Mouse (Mus musculus) intestine, embryonic 15.5 days (tissue): ENCODE data around the gene Snapc4. TPM values are rescaled to one million over a fixed set of nuclear protein-coding genes. Genes with fewer than 3 reads are reported as not detected.

Experiments used
- ATAC-seq: fragments of 200-750 bp; cut with Nextera tagmentation; 2 replicates; pipeline ENCODE4 v1.8.0; 2017; ENCODE audit warnings: moderate TSS enrichment, moderate library complexity
- H3K27ac ChIP-seq: fragments of 300-500 bp; sonication (generic); 2 replicates; pipeline ENCODE4 v1.5.1; 2015; ENCODE audit warnings: mild to moderate bottlenecking, inconsistent platforms
- H3K27me3 ChIP-seq: fragments of 300-500 bp; sonication (generic); replicated peaks from 2 replicates; pipeline ENCODE4 v1.6.1; 2015; ENCODE audit warnings: inconsistent platforms
- H3K36me3 ChIP-seq: fragments of 300-500 bp; sonication (generic); 2 replicates; pipeline ENCODE4 v1.6.1; 2015; ENCODE audit warnings: inconsistent platforms
- H3K4me1 ChIP-seq: fragments of 300-500 bp; sonication (generic); replicated peaks from 2 replicates; pipeline ENCODE4 v1.6.1; 2015; ENCODE audit warnings: inconsistent platforms
- H3K4me2 ChIP-seq: fragments of 300-500 bp; sonication (generic); replicated peaks from 2 replicates; pipeline ENCODE4 v1.6.1; 2015; ENCODE audit warnings: mild to moderate bottlenecking, inconsistent platforms
- H3K4me3 ChIP-seq: fragments of 300-500 bp; sonication (generic); replicated peaks from 2 replicates; pipeline ENCODE4 v1.5.1; 2015; ENCODE audit warnings: inconsistent platforms
- H3K9ac ChIP-seq: fragments of 300-500 bp; sonication (generic); 2 replicates; pipeline ENCODE4 v1.6.1; 2015; ENCODE audit warnings: inconsistent platforms
- H3K9me3 ChIP-seq: fragments of 300-500 bp; sonication (generic); 2 replicates; pipeline ENCODE4 v1.6.1; 2016; ENCODE audit warnings: inconsistent platforms
- WGBS: fragments of 180-500 bp; shearing (Covaris S2); methylation state at CpG from one replicate; pipeline ENCODE4 v1.1.7; 2015; 5-methylcytosine and 5-hydroxymethylcytosine counted together
- polyA plus RNA-seq: library from polyadenylated mRNA; unstranded; fragments of >200 nt; fragmentation: Nextera tagmentation; extraction: Ambion mirVana; gene quantifications from 2 replicates; pipeline ENCODE4 v1.2.1, GENCODE M21; 2015

Snapc4 gene
- polyA plus RNA-seq: 19.7 and 25.2 TPM in 2 replicates

DNA sequence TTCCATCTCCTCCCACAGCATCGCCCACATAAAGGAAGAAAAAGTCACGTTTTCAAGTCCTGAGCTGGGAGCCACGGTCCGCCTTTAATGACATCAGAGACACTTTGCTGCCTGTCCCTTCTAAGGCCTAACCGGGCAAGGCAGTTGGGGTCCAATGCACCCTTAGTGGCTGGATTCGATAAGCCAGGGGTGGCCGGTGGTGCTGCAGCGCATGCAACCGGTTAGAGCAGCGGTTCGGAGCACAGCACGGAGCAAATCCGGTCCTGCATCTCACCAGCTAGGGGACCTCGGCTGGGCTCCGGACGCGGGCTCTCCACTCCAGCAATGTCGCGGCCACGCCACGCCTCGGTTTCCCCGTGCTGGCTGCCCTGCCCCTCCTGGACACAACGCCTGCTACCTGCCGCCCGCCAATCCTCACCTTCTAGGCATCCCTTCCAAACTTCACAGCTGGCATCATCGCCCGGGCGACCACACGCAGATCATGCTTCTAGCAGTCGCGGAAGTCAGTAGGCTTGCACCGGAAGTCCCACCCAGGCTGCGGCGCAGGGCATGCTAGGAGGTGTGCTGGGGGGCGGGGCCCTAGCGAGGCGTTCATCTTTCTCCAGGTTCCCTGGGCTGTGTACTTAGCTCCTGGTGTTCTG, at the start of gene Snapc4:
Gene Snapc4 (minus strand): TSS at position 523 of the 641 bp plus-strand sequence.
- WGBS: under 1% methylated on average over 38 of the region's 38 CpGs
- H3K36me3 ChIP-seq: peaks cover 43% of the 10 kb centered on the region
- 0 out of 2 replicates have a peak, but pooled peaks cover 7% of the 10 kb centered on the region for H3K4me1 ChIP-seq

DNA sequence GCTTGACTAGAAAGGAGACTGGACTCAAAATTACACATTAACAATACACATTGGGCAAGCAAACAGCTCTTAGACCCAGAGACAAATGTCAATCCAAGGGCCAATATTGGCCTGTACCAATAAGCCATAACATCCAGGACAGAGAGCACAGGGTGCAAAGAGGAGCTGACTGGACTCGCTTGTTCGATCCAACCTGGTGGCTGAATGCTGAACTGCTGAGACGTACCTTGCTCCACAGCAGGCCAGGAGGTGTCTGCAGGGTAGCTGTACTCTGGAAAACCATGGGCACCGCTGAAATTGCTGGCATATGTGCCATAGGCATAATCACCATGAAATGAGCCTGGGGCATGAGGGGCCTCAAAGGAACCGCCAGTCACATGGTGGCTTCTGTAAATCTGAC, 49.4 kb upstream of the Snapc4 start:
- Histone ChIP-seq H3K4me3 (no peak overlapping the region), H3K4me2 (no peak overlapping the region), H3K9ac (no peak overlapping the region), H3K27ac (no peak overlapping the region), H3K9me3 (no peaks in the 10 kb centered on the region), H3K36me3 (peaks cover 60% of the 10 kb centered on the region), H3K27me3 (no peaks in the 10 kb centered on the region), H3K4me1 (no peaks in the 10 kb centered on the region)
- WGBS: 95% methylated on average over 5 of the region's 5 CpGs
- no peak for ATAC-seq

More for the DNA sequence above, at the start of gene Snapc4:
- peak within 1 kb of the TSS; percentile 81 for H3K4me3 ChIP-seq
- no peaks in the 10 kb centered on the region for H3K27me3 ChIP-seq
- H3K9me3 ChIP-seq: no peaks in the 10 kb centered on the region
- H3K4me2 ChIP-seq: peak within 1 kb of the TSS; percentile 92
- 0 out of 2 replicates have a peak within 1 kb of the TSS, but pooled peaks have one; percentile 40 for H3K27ac ChIP-seq
- ATAC-seq: peak; percentile 98
- peak within 1 kb of the TSS; percentile 88 for H3K9ac ChIP-seq

DNA sequence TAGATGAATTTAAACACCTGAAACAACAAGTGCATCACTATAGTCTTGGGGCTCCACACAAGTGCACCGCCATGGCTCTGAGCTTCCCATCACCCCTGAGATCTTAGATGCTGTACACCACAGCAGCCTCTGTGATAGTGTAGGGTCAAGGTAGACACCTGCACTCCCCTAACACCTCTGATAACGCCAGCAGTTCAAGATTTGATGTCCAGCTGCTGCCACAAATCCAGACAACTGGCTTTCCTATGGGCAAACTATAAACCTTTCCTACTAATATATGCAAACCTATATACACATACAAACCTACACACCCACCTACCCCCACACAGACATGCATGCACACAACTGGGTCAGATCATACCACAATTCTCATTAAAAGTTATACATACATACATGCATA, 44.1 kb upstream of the Snapc4 start:
- Histone ChIP-seq H3K9me3 (no peaks in the 10 kb centered on the region), H3K27me3 (no peaks in the 10 kb centered on the region), H3K36me3 (peaks cover 74% of the 10 kb centered on the region), H3K4me1 (no peaks in the 10 kb centered on the region), H3K27ac (no peak overlapping the region), H3K4me3 (no peak overlapping the region), H3K9ac (no peak overlapping the region), H3K4me2 (no peak overlapping the region)
- ATAC-seq: no peak
- WGBS: 90% methylated on average over 2 of the region's 2 CpGs

DNA sequence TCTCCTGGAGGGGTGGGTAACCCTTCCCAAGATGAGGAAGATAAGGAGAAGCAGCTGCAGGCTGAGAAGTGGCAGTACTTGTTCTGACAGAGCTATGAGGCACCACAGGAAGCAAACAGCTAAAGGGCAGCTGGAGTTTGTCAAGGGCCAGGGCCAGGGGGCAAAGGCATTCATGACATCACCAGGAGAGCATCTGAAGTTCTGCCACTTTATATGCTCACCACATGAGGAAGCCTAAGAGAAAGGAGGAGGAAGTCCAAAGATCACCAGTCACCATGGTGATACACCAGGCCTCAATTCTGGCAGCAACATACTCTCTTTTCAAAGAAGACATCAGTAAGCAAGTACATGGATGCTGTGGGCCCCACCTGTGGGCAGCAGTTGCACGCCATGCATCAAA, 42.6 kb upstream of the Snapc4 start:
- H3K36me3 ChIP-seq: peaks cover 64% of the 10 kb centered on the region
- H3K27ac ChIP-seq: no peak overlapping the region
- H3K4me1 ChIP-seq: no peaks in the 10 kb centered on the region
- H3K4me3 ChIP-seq: no peak overlapping the region
- 71% methylated on average over 1 of the region's 1 CpGs for WGBS
- H3K9me3 ChIP-seq: no peaks in the 10 kb centered on the region
- H3K9ac ChIP-seq: no peak overlapping the region
- no peaks in the 10 kb centered on the region for H3K27me3 ChIP-seq
- H3K4me2 ChIP-seq: no peak overlapping the region
- ATAC-seq: peak; percentile 61; the same call in 1 of the 2 replicates

DNA sequence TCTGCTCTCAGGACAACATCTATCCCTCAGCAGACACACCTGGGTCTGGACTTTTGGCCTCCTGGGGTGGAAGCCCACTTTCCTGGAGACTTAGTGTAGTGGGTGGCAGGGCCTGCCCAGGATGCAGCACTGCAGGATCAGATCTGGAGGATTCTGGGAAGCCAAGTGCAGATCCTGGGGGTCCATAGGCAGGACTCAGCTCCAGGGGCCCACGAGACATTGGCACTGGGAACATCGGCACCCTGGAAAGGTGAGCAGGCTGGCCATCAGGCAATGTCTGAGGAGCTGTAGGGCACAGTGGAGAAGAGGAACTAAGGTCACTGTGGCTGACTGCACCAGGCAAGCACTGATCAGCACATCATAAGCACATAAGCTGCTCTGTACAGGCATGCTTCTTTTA, 41.5 kb upstream of the Snapc4 start:
- Histone ChIP-seq H3K27ac (no peak overlapping the region), H3K4me1 (no peaks in the 10 kb centered on the region), H3K4me2 (no peak overlapping the region), H3K27me3 (no peaks in the 10 kb centered on the region), H3K36me3 (peaks cover 63% of the 10 kb centered on the region), H3K4me3 (no peak overlapping the region), H3K9ac (no peak overlapping the region), H3K9me3 (no peaks in the 10 kb centered on the region)
- no peak for ATAC-seq
- WGBS: 96% methylated on average over 2 of the region's 2 CpGs

DNA sequence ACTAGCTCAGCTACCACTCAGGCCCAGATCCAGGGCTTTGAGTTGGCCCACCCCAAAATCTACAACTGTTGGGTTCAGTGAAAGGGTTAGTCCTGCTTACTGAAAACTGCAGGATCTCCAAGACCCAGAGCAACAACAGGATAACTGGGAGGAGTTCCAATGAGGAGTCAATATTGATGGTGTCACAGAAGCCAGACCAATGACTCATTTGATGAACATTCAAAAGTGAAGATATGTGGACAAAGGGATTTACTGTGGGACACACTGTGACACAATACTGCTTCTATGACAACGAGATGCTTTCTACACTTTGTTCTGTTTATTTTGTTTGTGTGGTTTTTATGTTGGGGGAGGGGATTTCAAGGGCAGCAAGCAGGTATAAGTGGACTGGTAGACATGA, 37.7 kb upstream of the Snapc4 start:
- H3K4me2 ChIP-seq: no peak overlapping the region
- 84% methylated on average over 1 of the region's 1 CpGs for WGBS
- no peaks in the 10 kb centered on the region for H3K27me3 ChIP-seq
- ATAC-seq: no peak
- no peaks in the 10 kb centered on the region for H3K4me1 ChIP-seq
- no peak overlapping the region for H3K27ac ChIP-seq
- no peaks in the 10 kb centered on the region for H3K9me3 ChIP-seq
- H3K9ac ChIP-seq: no peak overlapping the region
- peaks cover 56% of the 10 kb centered on the region for H3K36me3 ChIP-seq
- H3K4me3 ChIP-seq: no peak overlapping the region

DNA sequence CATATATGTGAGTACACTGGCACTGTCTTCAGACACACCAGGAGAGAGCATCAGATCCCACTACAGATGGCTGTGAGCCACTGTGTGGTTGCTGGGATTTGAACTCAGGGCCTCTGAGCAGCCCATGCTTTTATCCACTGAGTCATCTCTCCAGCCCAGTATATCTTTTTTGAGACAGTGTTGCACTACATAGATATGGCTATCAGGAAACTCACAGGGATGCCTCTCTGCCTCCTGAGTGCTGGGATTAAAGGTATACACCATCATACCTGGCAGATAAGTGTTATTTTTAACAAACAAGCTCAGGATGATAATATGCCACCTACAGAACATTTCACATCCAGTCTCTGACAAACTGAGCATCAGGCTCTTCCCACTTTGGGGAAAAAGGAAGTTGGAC, 36.6 kb upstream of the Snapc4 start:
- no peak overlapping the region for H3K4me3 ChIP-seq
- H3K27ac ChIP-seq: no peak overlapping the region
- ATAC-seq: no peak
- H3K9ac ChIP-seq: no peak overlapping the region
- H3K36me3 ChIP-seq: peaks cover 56% of the 10 kb centered on the region
- H3K4me1 ChIP-seq: no peaks in the 10 kb centered on the region
- no peak overlapping the region for H3K4me2 ChIP-seq
- H3K9me3 ChIP-seq: no peaks in the 10 kb centered on the region
- H3K27me3 ChIP-seq: no peaks in the 10 kb centered on the region

DNA sequence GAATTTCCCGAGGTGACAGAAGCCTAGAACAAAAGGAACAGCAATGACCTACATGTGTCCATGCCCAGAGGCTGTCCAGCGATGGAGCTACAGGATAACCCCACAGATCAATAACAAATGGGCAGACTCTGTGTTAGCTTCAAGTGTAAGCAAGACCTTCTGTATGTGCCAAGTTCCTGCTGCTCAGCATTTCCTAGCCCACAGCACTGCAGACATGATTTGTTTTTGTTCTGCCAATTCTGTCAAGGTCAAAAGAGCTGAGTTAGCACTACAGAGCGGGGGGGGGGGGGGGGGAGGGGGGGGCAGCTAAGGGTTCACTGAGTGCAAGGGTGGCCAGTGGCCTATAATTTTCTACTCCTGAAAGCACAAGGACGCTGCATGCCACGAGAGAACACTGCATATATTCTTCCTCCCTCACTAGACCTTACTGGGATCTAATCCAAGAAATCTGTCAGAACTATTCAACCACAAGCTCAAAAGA, 30.5 kb upstream of the Snapc4 start:
- H3K4me3 ChIP-seq: no peak overlapping the region
- ATAC-seq: no peak

DNA sequence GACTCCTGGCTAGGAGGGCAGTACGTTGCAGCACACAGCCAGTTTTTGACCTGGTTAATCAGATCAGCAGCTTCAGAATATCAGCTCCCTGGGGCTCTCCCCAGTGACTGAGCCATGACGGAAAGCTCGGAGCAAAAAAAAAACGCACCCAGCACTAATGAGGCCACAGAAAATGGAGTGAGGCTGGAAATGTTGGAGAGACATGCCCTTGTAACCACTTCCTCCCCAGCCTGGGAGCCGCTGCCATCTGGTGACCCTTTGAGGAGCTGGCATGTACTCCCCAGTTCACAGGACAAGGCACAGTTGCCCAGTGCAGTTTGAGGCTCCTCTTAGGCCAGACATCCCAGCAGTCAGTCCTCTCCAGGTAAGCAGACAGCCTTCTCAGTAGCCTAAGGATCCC, 29.6 kb upstream of the Snapc4 start:
- Histone ChIP-seq H3K4me2 (no peak overlapping the region), H3K9ac (no peak overlapping the region), H3K4me3 (no peak overlapping the region), H3K9me3 (no peaks in the 10 kb centered on the region), H3K4me1 (peaks cover 33% of the 10 kb centered on the region), H3K36me3 (peaks cover 30% of the 10 kb centered on the region), H3K27me3 (no peaks in the 10 kb centered on the region), H3K27ac (no peak overlapping the region; the same call in 1 of the 2 replicates)
- no peak for ATAC-seq
- 71% methylated on average over 5 of the region's 5 CpGs for WGBS

More for the DNA sequence above, 30.5 kb upstream of the Snapc4 start:
- Histone ChIP-seq H3K27me3 (no peaks in the 10 kb centered on the region), H3K4me2 (no peak overlapping the region), H3K9me3 (no peaks in the 10 kb centered on the region), H3K4me1 (peaks cover 25% of the 10 kb centered on the region), H3K36me3 (peaks cover 37% of the 10 kb centered on the region), H3K27ac (no peak overlapping the region), H3K9ac (no peak overlapping the region)
- WGBS: 71% methylated on average over 5 of the region's 5 CpGs

DNA sequence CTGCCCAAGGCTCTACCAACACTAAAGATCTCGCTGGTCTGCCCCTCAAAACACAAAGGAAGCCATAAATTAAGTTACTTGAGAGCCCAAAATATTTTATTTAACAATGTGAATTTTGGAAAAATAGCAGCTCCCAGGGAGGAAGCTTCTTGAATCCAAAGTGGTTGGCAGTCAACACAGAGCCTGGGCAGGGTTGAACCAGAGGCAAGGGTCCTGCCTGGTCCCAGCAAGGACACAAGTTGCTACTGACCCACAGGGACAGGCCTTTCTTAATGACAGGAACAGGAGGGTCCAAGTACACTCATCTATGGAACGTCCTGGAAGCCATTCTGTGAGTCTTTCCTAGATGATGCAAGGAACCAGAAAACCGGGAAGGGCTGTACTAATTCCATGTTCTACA, 28.9 kb upstream of the Snapc4 start:
- peaks cover 36% of the 10 kb centered on the region for H3K4me1 ChIP-seq
- WGBS: 61% methylated on average over 3 of the region's 3 CpGs
- no peaks in the 10 kb centered on the region for H3K9me3 ChIP-seq
- H3K27me3 ChIP-seq: no peaks in the 10 kb centered on the region
- H3K9ac ChIP-seq: no peak overlapping the region
- no peak overlapping the region for H3K4me2 ChIP-seq
- H3K36me3 ChIP-seq: peaks cover 29% of the 10 kb centered on the region
- H3K4me3 ChIP-seq: peak overlapping the region; percentile 94; the same call in 1 of the 2 replicates
- peak; percentile 21; the same call in 1 of the 2 replicates for ATAC-seq
- H3K27ac ChIP-seq: no peak overlapping the region

DNA sequence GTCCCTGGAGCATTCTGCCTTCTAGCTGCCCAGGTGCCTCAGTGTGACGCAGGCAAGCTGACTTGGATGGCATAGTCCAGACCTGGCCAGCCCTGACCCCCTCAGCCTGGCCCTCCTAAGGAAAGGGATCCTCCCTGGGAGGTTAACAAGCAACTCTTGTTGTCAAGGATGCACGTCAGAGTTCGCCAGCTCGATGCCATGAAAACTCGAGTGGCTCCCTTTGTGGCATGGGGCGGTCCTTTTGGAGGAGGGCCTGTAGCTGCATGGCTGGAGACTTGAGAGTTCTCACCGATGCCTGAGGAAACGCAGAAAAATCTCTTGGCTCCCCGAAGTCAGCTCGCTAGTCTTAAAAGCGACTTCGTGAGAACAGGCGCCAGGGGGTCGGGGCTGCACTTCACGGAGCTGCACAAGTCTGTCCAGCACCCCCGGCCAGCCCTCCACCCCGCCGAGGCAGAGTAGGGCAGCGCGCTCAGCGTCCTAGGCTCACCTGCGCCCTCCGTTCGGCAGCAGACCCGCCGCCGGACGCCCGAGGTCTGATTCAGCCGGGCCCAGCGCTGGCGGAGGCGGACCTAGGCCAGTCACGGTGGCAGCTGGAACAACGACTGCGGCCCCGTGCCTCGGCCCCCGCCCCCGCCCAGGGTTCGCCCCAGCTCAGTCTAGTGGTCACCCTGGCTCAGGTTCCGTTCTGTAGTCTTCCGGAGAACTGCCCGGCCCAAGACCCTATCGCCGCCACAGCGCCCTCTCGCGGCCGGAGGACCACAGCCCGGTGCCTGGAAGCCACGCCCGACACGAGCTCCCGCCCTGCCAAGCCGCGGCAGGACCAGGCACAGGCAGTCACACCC, 28.3 kb upstream of the Snapc4 start, which contains the start of gene Inpp5e:
Gene Inpp5e (minus strand): TSS at position 689 of the 842 bp plus-strand sequence.
- ATAC-seq: peak; percentile 98
- Histone ChIP-seq H3K27ac (peak within 1 kb of the TSS; percentile 67), H3K4me2 (peak within 1 kb of the TSS; percentile 92), H3K4me3 (peak within 1 kb of the TSS; percentile 94), H3K9ac (peak within 1 kb of the TSS; percentile 96), H3K36me3 (peaks cover 24% of the 10 kb centered on the region), H3K4me1 (peaks cover 36% of the 10 kb centered on the region), H3K27me3 (no peaks in the 10 kb centered on the region), H3K9me3 (no peaks in the 10 kb centered on the region)
- WGBS: under 1% methylated on average over 56 of the region's 57 CpGs

DNA sequence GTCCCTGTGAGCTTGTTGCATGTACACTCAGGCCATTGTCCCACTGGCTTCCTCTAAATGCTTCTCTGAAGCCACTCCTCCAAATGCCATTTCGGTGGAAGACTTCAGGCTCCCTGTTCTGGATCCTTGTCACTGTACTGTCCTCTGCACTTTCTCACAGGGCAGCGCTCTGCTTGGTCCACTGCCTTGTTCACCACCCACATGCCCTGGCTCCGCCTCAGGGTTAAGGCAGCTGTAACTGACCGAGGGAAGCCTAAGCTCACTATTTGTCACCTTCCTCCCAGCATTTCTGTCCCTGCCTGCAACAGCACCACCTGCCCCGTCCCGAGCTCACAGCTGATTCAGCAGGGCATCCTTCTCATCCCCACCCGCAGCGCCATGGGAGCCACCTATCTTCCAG, 22.9 kb upstream of the Snapc4 start:
- H3K9me3 ChIP-seq: no peaks in the 10 kb centered on the region
- H3K27me3 ChIP-seq: no peaks in the 10 kb centered on the region
- H3K9ac ChIP-seq: no peak overlapping the region
- no peak overlapping the region for H3K4me2 ChIP-seq
- H3K4me3 ChIP-seq: no peak overlapping the region
- H3K36me3 ChIP-seq: peaks cover 41% of the 10 kb centered on the region
- no peak overlapping the region for H3K27ac ChIP-seq
- no peak for ATAC-seq
- H3K4me1 ChIP-seq: peaks cover 34% of the 10 kb centered on the region
- WGBS: 76% methylated on average over 8 of the region's 8 CpGs
